Mouse (Mus musculus) liver, embryonic 14.5 days (tissue): Measurements from ENCODE around the gene Olfr1314. TPM values are rescaled to one million over a fixed set of nuclear protein-coding genes. Genes with fewer than 3 reads are reported as not detected.

ENCODE experiments used
- ATAC-seq: fragments of 200-750 bp; cut with Nextera tagmentation; 2 replicates; pipeline ENCODE4 v1.8.0; 2017; ENCODE audit warnings: moderate number of reproducible peaks, mild to moderate bottlenecking, moderate library complexity; ENCODE audit not compliant: insufficient read depth
- DNase-seq, 3 experiments: peaks; one replicate each; pipeline ENCODE4 v3.0.0-alpha.2; 2012 to 2013; ENCODE audit warnings: low read depth in 3 of 3, low spot score in 3 of 3
- H3K27ac ChIP-seq: fragments of 300-500 bp; sonication (generic); 2 replicates; pipeline ENCODE4 v1.5.1; 2014; ENCODE audit warnings: moderate library complexity, mild to moderate bottlenecking, control low read depth, inconsistent platforms
- H3K27me3 ChIP-seq: fragments of 300-500 bp; sonication (generic); 2 replicates; pipeline ENCODE4 v1.6.1; 2014; ENCODE audit warnings: mild to moderate bottlenecking, low read length, moderate library complexity; ENCODE audit not compliant: control insufficient read depth, insufficient read depth
- H3K36me3 ChIP-seq: fragments of 300-500 bp; sonication (generic); replicated peaks from 2 replicates; pipeline ENCODE4 v1.6.1; 2014; ENCODE audit warnings: low read depth; ENCODE audit not compliant: control insufficient read depth, insufficient read depth
- H3K4me1 ChIP-seq, 2 experiments: fragments of 200-500 bp in 1 of 2; fragments of 300-500 bp in 1 of 2; sonication (generic) in 1 of 2; replicated peaks; 2 replicates each; pipeline ENCODE4 v1.6.1; 2012 to 2014; ENCODE audit warnings: antibody characterized with exemption in 1 of 2, inconsistent platforms in 1 of 2, low read length in 1 of 2; ENCODE audit not compliant: control insufficient read depth in 2 of 2, insufficient read depth in 2 of 2
- H3K4me2 ChIP-seq: fragments of 300-500 bp; sonication (generic); 2 replicates; pipeline ENCODE4 v1.6.1; 2014; ENCODE audit warnings: low read depth, mild to moderate bottlenecking, control low read depth, moderate library complexity
- H3K4me3 ChIP-seq, 2 experiments: fragments of 200-500 bp in 1 of 2; fragments of 300-500 bp in 1 of 2; sonication (generic) in 1 of 2; 2 replicates each; pipeline ENCODE4 v1.5.1; 2012 to 2014; ENCODE audit warnings: low read depth in 2 of 2, low read length in 2 of 2, mild to moderate bottlenecking in 2 of 2, control low read depth in 1 of 2, inconsistent platforms in 1 of 2, moderate library complexity in 1 of 2; ENCODE audit not compliant: insufficient read depth in 1 of 2
- H3K9ac ChIP-seq: fragments of 300-500 bp; sonication (generic); replicated peaks from 2 replicates; pipeline ENCODE4 v1.6.1; 2014; ENCODE audit warnings: mild to moderate bottlenecking, control low read depth, moderate library complexity
- H3K9me3 ChIP-seq: fragments of 300-500 bp; sonication (generic); 2 replicates; pipeline ENCODE4 v1.6.1; 2016; ENCODE audit warnings: low read length, mixed read lengths; ENCODE audit not compliant: control insufficient read depth
- CTCF ChIP-seq: IDR thresholded peaks from 2 replicates; pipeline ENCODE4 v1.5.1; 2016; ENCODE audit warnings: antibody characterized with exemption, low read depth, control low read depth
- EP300 ChIP-seq: IDR thresholded peaks from 2 replicates; pipeline ENCODE4 v1.6.1; 2016; ENCODE audit warnings: antibody characterized with exemption, low read depth
- WGBS: fragments of 180-500 bp; shearing (Covaris S2); extraction: QIAGEN DNeasy Blood & Tissue Kit; methylation state at CpG from one replicate; pipeline ENCODE4 v1.1.7; 2014; ENCODE audit not compliant: insufficient replicate concordance; 5-methylcytosine and 5-hydroxymethylcytosine counted together
- polyA plus RNA-seq, 2 experiments: library from polyadenylated mRNA; depleted of rRNA in 1 of 2; stranded (reverse) in 1 of 2; unstranded in 1 of 2; fragments of >200 nt; fragmentation: Nextera tagmentation in 1 of 2; extraction: Ambion mirVana in 1 of 2; gene quantifications; 2 replicates each; pipeline versions ENCODE4 v1.2.1 to v1.2.3; 2012 to 2014

Gene Olfr1314
- polyA plus RNA-seq (2012; rRNA removed): not detected in 2 replicates
- polyA plus RNA-seq (2014; fragmentation: Nextera tagmentation; extraction: Ambion mirVana): not detected in 2 replicates

- ATAC-seq (no peak), DNase-seq (no peak)
- Histone ChIP-seq H3K4me3 (no peak within 1 kb of the TSS), H3K27ac (no peak within 1 kb of the TSS), H3K36me3 (no peaks in the 10 kb centered on the region), H3K27me3 (no peaks in the 10 kb centered on the region), H3K4me2 (no peak within 1 kb of the TSS), H3K9ac (no peak within 1 kb of the TSS), H3K4me1 (no peaks in the 10 kb centered on the region), H3K9me3 (no peaks in the 10 kb centered on the region)
- TF ChIP-seq CTCF (no peak), EP300 (no peak)
These were observed at the start of gene Olfr1314 for GRCm38 (mm10) chr2:112096681-112097080. Gene Olfr1314 (minus strand): TSS chr2:112096781.

- H3K9ac ChIP-seq: no peak within 1 kb of the TSS
- TF ChIP-seq CTCF (no peak), EP300 (no peak)
- ATAC-seq (no peak), DNase-seq (no peak)
- no peaks in the 10 kb centered on the region for H3K4me1 ChIP-seq
- no peak within 1 kb of the TSS for H3K4me2 ChIP-seq
- 42% methylated on average over 2 of the region's 2 CpGs for WGBS
- no peaks in the 10 kb centered on the region for H3K9me3 ChIP-seq
- no peaks in the 10 kb centered on the region for H3K27me3 ChIP-seq
- no peaks in the 10 kb centered on the region for H3K36me3 ChIP-seq
- H3K4me3 ChIP-seq: no peak within 1 kb of the TSS
- no peak within 1 kb of the TSS for H3K27ac ChIP-seq
These were observed 43.4 kb upstream of the Olfr1314 start, which contains the start of gene Olfr1317 for GRCm38 (mm10) chr2:112140029-112140428. Gene Olfr1317 (plus strand): TSS chr2:112140329.

GRCm38 (mm10) chr2:112134877-112135276, 38.3 kb upstream of the Olfr1314 start, which contains the start of gene Olfr1316:
Gene Olfr1316 (minus strand): TSS chr2:112134977.
- Histone ChIP-seq H3K4me3 (no peak within 1 kb of the TSS), H3K9ac (no peak within 1 kb of the TSS), H3K4me2 (no peak within 1 kb of the TSS), H3K9me3 (no peaks in the 10 kb centered on the region), H3K4me1 (no peaks in the 10 kb centered on the region), H3K36me3 (no peaks in the 10 kb centered on the region), H3K27ac (no peak within 1 kb of the TSS), H3K27me3 (no peaks in the 10 kb centered on the region)
- WGBS: 69% methylated on average over 2 of the region's 2 CpGs
- no peak for DNase-seq
- TF ChIP-seq CTCF: no peak
- ATAC-seq: no peak

GRCm38 (mm10) chr2:112115340-112115739, 18.8 kb upstream of the Olfr1314 start, which contains the start of gene Olfr1315-ps1:
Gene Olfr1315-ps1 (minus strand): TSS chr2:112115440.
- no peaks in the 10 kb centered on the region for H3K4me1 ChIP-seq
- H3K36me3 ChIP-seq: no peaks in the 10 kb centered on the region
- H3K9ac ChIP-seq: no peak within 1 kb of the TSS
- no peak within 1 kb of the TSS for H3K27ac ChIP-seq
- H3K4me2 ChIP-seq: no peak within 1 kb of the TSS
- TF ChIP-seq CTCF (no peak), EP300 (no peak)
- 29% methylated on average over 1 of the region's 1 CpGs for WGBS
- ATAC-seq (no peak), DNase-seq (no peak)
- no peaks in the 10 kb centered on the region for H3K9me3 ChIP-seq
- H3K27me3 ChIP-seq: no peaks in the 10 kb centered on the region
- no peak within 1 kb of the TSS for H3K4me3 ChIP-seq

GRCm38 (mm10) chr2:112077743-112078142, 18.8 kb downstream of the Olfr1314 start, which contains the start of gene Olfr1313:
Gene Olfr1313 (minus strand): TSS chr2:112077843.
- no peaks in the 10 kb centered on the region for H3K4me1 ChIP-seq
- no peak for TF ChIP-seq CTCF
- TF ChIP-seq EP300: no peak
- DNase-seq: no peak
- no peak within 1 kb of the TSS for H3K4me3 ChIP-seq
- H3K4me2 ChIP-seq: no peak within 1 kb of the TSS
- ATAC-seq: no peak
- no peaks in the 10 kb centered on the region for H3K9me3 ChIP-seq
- no peaks in the 10 kb centered on the region for H3K27me3 ChIP-seq
- H3K36me3 ChIP-seq: no peaks in the 10 kb centered on the region
- H3K27ac ChIP-seq: no peak within 1 kb of the TSS
- H3K9ac ChIP-seq: no peak within 1 kb of the TSS
